In the genomic region with DNA sequence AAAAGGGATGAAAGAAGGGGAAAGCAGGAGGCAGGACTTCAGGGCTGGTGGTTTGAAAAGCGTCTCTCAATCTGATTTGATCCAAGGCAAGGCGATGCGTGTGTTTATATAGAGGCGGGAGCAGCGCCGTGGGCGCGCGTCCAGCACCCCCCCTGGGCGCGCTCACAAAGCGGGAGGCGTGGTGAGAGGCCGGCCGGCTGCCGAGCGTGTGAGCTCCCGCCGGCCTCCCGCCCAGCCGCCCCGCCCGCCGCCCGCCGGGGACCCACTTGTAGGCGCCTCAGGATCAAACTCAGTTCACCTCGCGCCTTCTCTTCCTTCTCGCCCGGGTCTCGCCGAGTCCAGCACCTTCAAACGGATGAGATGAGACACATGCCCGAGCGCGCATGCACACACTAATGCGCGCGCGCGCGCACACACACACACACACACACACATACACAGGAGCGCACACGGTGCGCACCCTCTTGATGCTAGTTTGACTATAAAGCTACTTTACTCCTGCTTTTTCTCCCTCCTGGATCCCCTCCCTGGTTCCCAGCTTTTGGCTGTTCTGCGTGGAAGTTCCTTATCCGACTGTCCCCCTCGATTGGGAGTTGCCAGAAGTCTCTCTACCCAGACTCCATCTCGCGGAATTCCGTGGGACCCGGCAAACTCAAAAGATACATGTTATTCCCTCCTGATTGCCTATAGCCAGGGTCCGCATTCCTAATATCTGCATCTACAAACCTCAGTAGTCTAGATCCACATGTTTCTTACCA, we compare ENCODE assay signal across 8 mouse cellular contexts. TPM values are rescaled to one million over a fixed set of nuclear protein-coding genes. Genes with fewer than 3 reads are reported as not detected.
DNase-seq lines count a peak whose midpoint lies in the region; ATAC-seq and TF ChIP-seq lines count a peak whose summit lies in the region.

No protein-coding gene starts in this region.

- H3K9me3 ChIP-seq in lung, embryonic 14.5 days (ENCODE audit: low read depth, low read length): no peaks in the 10 kb centered on the region
- H3K9me3 ChIP-seq in stomach, embryonic 14.5 days (ENCODE audit: control insufficient read depth, low read depth, low read length): no peaks in the 10 kb centered on the region

- peak overlapping the region; percentile 55; the same call in 1 of the 2 replicates for H3K27ac ChIP-seq in heart, adult 2 months
- no peak overlapping the region for H3K27ac ChIP-seq in lung, embryonic 14.5 days (ENCODE audit: low read depth)
- H3K27ac ChIP-seq in stomach, embryonic 14.5 days (ENCODE audit: low read length): no peak overlapping the region; the same call in 1 of the 2 replicates

- peaks cover 11% of the 10 kb centered on the region for H3K4me1 ChIP-seq in heart, adult 2 months (ENCODE audit: control insufficient read depth, insufficient read depth, low read length)
- peaks cover 7% of the 10 kb centered on the region; the same call in 1 of the 2 replicates for H3K4me1 ChIP-seq in lung, embryonic 14.5 days (ENCODE audit: insufficient read depth)
- peaks cover 46% of the 10 kb centered on the region for H3K4me1 ChIP-seq in stomach, embryonic 14.5 days (ENCODE audit: control insufficient read depth, insufficient read depth, low read length)

- TF ChIP-seq EP300 in heart, adult 2 months (IDR thresholded peaks at IDR 0.05; ENCODE audit: insufficient read depth, low read depth, low read length): 0 out of 2 replicates have a peak, but pooled peaks have one; percentile 53

- H3K79me2 ChIP-seq in heart, adult 2 months (replicated peaks; ENCODE audit: control insufficient read depth, insufficient read depth, low read length): no peaks in the 10 kb centered on the region

- TF ChIP-seq POLR2A in heart, adult 2 months (IDR thresholded peaks at IDR 0.05; ENCODE audit: insufficient read depth, low read depth, low read length): peak; percentile 68

- intact Hi-C loops in heart, postnatal 25 days (cut with DNase I): loop anchor here (5.0 kb wide), 1 partner anchor 322 kb away; no protein-coding TSS in a partner anchor
- intact Hi-C loops in heart, adult 2 months (cut with DNase I): loop anchor here (1.0 to 10.0 kb wide), 3 partner anchors 52 to 493 kb away; no protein-coding TSS in a partner anchor

- no peaks in the 10 kb centered on the region for H3K36me3 ChIP-seq in heart, adult 2 months (ENCODE audit: control insufficient read depth, insufficient read depth, low read length)
- H3K36me3 ChIP-seq in lung, embryonic 14.5 days (ENCODE audit: insufficient read depth): no peaks in the 10 kb centered on the region
- H3K36me3 ChIP-seq in stomach, embryonic 14.5 days (ENCODE audit: control insufficient read depth, insufficient read depth, low read length): no peaks in the 10 kb centered on the region

- peak; percentile 57 for ATAC-seq in lung, embryonic 14.5 days (ENCODE audit: insufficient read depth)
- no peak for ATAC-seq in stomach, embryonic 14.5 days (ENCODE audit: insufficient number of reproducible peaks, insufficient read depth, low FRiP score, low read depth)

- H3K4me2 ChIP-seq in lung, embryonic 14.5 days: peak overlapping the region; percentile 87
- peak overlapping the region; percentile 92 for H3K4me2 ChIP-seq in stomach, embryonic 14.5 days (replicated peaks; ENCODE audit: low read depth, low read length)

- peak; percentile 93 for DNase-seq in heart, adult 11 months
- DNase-seq in heart, postnatal 25 days (ENCODE audit: low spot score): no peak
- peak; percentile 66 for DNase-seq in adrenal gland, postnatal 14 days
- peak; percentile 79 for DNase-seq in heart, adult 2 months
- peak; percentile 63 for DNase-seq in kidney, adult 18-20 months
- DNase-seq in lung, embryonic 14.5 days: peak; percentile 90
- no peak for DNase-seq in ovary, postnatal 10 days (ENCODE audit: low spot score)

- WGBS in heart, adult 2 months: 1% methylated on average over 54 of the region's 54 CpGs
- under 1% methylated on average over 51 of the region's 54 CpGs for WGBS in lung, embryonic 14.5 days
- under 1% methylated on average over 53 of the region's 54 CpGs for WGBS in stomach, embryonic 14.5 days

- H3K27me3 ChIP-seq in heart, adult 2 months (ENCODE audit: control insufficient read depth, insufficient read depth, low read length): peaks cover 6% of the 10 kb centered on the region; the same call in 1 of the 2 replicates
- H3K27me3 ChIP-seq in lung, embryonic 14.5 days (ENCODE audit: insufficient read depth, low read length): peaks cover 61% of the 10 kb centered on the region
- peaks cover 18% of the 10 kb centered on the region; the same call in 1 of the 2 replicates for H3K27me3 ChIP-seq in stomach, embryonic 14.5 days (ENCODE audit: control insufficient read depth, insufficient read depth, low read length)

- no peak for TF ChIP-seq CTCF in heart, adult 2 months (IDR thresholded peaks at IDR 0.05)
- TF ChIP-seq CTCF in lung, embryonic 14.5 days (IDR thresholded peaks at IDR 0.05; ENCODE audit: low read depth): no peak

- peak overlapping the region; percentile 29 for H3K9ac ChIP-seq in heart, adult 2 months (ENCODE audit: low read depth, low read length)
- H3K9ac ChIP-seq in lung, embryonic 14.5 days: no peak overlapping the region
- no peak overlapping the region for H3K9ac ChIP-seq in stomach, embryonic 14.5 days (replicated peaks; ENCODE audit: low read depth, low read length)

- peak overlapping the region; percentile 55 for H3K4me3 ChIP-seq in heart, adult 2 months
- H3K4me3 ChIP-seq in lung, embryonic 14.5 days (ENCODE audit: low read depth, low read length): peak overlapping the region; percentile 46
- H3K4me3 ChIP-seq in stomach, embryonic 14.5 days (ENCODE audit: low read depth, low read length): peak overlapping the region; percentile 50

RNA-seq across cellular contexts. Expression of gene Cyp26b1, which starts 4.6 kb away (rescaled TPM):
- total RNA-seq in heart, postnatal 25 days (2021): 10 to 100 TPM in 1 of 2 experiments, 1 to 10 TPM in 1; 2.4 to 23.4 TPM
- total RNA-seq in adrenal gland, postnatal 14 days (2021): 3.3 and 4.2 TPM in 2 replicates
- 10 to 100 TPM; 17.1 to 41.4 TPM for total RNA-seq in heart, adult 2 months (2021)
- 1.8 and 30.9 TPM in 2 replicates for polyA plus RNA-seq in heart, adult 2 months (2012; rRNA removed)
- 1.6 and 2.2 TPM in 2 replicates for polyA plus RNA-seq in lung, embryonic 14.5 days (2014; fragmentation: Nextera tagmentation; extraction: Ambion mirVana)
- 1.1 and 1.2 TPM in 2 replicates for polyA plus RNA-seq in stomach, embryonic 14.5 days (2014; fragmentation: Nextera tagmentation; extraction: Ambion mirVana)

Comparison
In these comparisons a context has a peak if more than half of its experiments do, and no peak if none do; other contexts are left out.
1. DNase-seq: peak in heart, adult 11 months (single experiment), adrenal gland, postnatal 14 days (single experiment), heart, adult 2 months (2 of 2), kidney, adult 18-20 months (single experiment) and lung, embryonic 14.5 days (single experiment); none in heart, postnatal 25 days (single experiment) and ovary, postnatal 10 days (single experiment).
2. Peak in every context shown above with its lines, with median percentiles within 50 percentile points of each other: H3K4me3 ChIP-seq.